Mouse (Mus musculus): ENCODE data around the gene Sipa1l1.

- no peak for TF ChIP-seq CTCF (IDR thresholded peaks at IDR 0.05; ENCODE audit: low read depth)
- no peak for TF ChIP-seq EP300 (IDR thresholded peaks at IDR 0.05; ENCODE audit: low read depth)
Measured at GRCm38 (mm10) chr12:82296276-82296675, 127.2 kb downstream of the Sipa1l1 start.
